Mouse (Mus musculus): ENCODE results near the gene Usp53.
"Not testable (repeated sequence)": the region's sequence is repeated elsewhere in the genome, so short reads cannot be mapped to it uniquely, and the experiment has no call there.

Usp53 gene

DNA sequence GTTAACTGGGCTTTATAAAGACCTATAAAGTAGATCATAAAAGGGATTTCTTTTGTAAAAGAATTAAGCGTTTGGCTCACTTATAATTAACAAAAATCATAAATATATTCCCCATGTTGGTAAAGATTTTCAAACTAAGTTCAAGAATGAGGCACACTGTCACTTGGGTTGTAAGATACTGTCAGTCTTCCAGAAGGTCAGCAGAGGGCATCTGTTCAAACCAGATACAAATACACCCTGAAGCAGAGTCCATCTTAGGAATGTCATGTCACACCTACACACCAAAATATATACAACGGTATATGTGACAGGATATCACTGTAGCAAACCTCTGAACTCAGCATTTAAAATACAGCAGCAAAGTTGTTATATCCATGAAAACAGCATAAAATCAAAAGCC lies 34.2 kb downstream of the Usp53 start:
- DNase-seq (ENCODE audit: low read depth, low spot score), result no peak

DNA sequence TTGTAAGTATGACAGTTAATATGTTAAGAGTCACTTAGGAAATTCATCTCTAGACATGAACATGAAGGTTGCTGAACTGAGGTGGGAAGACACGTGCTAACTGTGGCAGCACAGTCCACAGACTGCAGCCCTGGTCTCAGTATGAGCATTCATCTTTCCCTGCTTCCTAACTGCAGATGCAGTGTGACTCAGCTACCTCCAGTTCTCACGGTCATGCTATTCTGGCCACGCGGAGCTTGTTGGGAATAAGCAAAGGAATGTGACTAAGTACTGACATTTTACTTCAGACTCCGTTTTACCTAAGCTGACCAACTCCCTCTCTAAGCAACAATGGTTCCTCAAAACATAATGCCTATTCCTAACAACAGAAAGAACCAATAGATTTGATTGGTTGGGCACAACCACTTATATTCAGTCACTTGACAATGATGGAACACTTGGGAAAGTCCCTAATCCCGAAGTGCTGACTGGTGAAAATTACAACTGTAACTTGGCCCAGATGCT lies 40.9 kb downstream of the Usp53 start:
- peak; percentile 47 for DNase-seq (ENCODE audit: low read depth, low spot score)

DNA sequence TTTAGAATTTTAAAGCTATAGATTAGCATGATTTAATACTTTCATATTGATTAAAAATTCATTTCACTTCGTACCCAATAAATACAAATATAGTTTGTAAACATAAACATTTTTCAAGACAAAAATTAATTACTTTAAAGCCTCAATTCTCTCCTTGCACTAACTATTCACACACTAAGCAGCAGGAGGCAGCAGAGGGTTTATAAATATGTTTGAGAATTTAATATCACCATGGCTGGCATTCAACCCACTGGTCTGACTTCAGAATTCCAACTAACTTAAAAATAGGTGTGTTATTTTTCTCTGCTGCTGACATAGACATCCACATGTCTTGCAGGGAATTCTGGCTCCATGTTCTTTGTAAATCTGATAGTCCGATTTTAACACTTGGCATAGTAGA lies 45.1 kb downstream of the Usp53 start:
- peak; percentile 56 for DNase-seq (ENCODE audit: low read depth, low spot score)

DNA sequence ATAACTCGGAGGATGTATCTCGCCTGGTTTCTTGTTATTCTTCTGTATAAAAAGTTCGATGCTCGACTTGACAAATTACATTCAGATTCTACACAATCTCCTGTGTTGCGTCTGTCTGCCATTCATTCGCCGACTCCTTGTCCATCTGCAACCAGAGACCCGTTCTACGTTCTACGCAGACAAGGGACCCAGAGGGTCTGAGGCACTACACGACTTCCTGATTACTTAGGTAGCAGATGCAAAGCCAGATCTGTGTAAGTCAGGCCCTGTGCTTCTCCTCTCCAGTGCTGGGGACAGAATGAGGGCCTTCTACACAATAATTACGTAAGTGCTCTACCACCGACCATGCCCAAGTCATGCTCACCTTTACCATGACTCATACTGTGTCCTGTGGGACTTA lies 47.1 kb downstream of the Usp53 start:
- not testable (repeated sequence) for DNase-seq (ENCODE audit: low read depth, low spot score)

GRCm38 (mm10) chr3:122932466-122932865 lies 51.8 kb downstream of the Usp53 start:
- DNase-seq (ENCODE audit: low read depth, low spot score), result no peak

DNA sequence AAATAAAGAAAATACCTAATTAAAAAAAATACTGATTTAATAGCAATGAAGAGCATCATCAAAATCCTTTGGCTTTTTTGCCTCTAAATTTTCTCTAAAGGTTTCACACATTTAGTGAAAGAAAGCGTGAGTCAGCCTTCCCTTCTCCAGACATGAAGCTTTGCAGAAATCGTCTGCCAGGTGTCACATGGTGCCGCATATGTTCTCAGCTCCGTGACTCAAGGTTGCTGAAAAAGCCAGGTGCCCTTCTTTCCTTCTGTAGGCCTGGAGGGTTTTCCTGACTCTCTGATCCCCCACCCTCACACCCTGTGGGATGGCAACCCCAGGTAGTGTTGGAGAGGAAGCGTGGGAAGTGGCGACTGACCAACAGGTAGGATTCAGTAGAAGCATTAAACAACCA lies 54.6 kb downstream of the Usp53 start:
- peak; percentile 92 for DNase-seq (ENCODE audit: low read depth, low spot score)

- DNase-seq (ENCODE audit: low read depth, low spot score), result peak; percentile 98
Measured at GRCm38 (mm10) chr3:122924009-122924914, 60.0 kb downstream of the Usp53 start, which contains the start of gene 1810037I17Rik. Gene 1810037I17Rik (plus strand): TSS chr3:122924203.

- DNase-seq (ENCODE audit: low read depth, low spot score), result no peak
Measured at GRCm38 (mm10) chr3:122923147-122923546, 61.2 kb downstream of the Usp53 start.

- DNase-seq (ENCODE audit: low read depth, low spot score), result no peak
Measured at GRCm38 (mm10) chr3:122921676-122922527, 62.4 kb downstream of the Usp53 start.

- no peak for DNase-seq (ENCODE audit: low read depth, low spot score)
Measured at GRCm38 (mm10) chr3:122920572-122921435, 63.5 kb downstream of the Usp53 start.

GRCm38 (mm10) chr3:122919260-122919659 lies 65.0 kb downstream of the Usp53 start, which contains the start of gene Gm10959:
Gene Gm10959 (minus strand): TSS chr3:122919360.
- no peak for DNase-seq (ENCODE audit: low read depth, low spot score)

DNA sequence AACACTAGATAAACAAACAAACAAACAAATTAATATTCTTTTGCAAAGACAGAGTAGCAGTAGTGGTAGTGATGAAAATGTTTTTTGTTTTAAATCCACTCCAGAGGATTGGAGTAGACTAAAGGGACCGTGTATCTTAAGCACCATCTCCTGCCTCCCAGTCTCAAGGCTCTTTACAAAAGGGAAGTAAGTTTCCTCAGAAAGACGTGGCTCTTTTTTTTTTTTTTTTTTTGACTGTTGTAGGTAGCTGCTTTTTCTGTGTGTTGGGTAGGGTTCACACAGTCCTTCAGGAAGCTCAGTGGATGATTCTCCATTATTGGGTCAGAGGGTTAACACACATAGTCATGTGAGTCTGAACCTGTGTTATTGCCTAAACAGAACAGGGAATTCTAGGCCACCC lies 65.6 kb downstream of the Usp53 start:
- no peak for DNase-seq (ENCODE audit: low read depth, low spot score)

GRCm38 (mm10) chr3:122916191-122916680 lies 68.1 kb downstream of the Usp53 start:
- DNase-seq (ENCODE audit: low read depth, low spot score), result no peak

DNA sequence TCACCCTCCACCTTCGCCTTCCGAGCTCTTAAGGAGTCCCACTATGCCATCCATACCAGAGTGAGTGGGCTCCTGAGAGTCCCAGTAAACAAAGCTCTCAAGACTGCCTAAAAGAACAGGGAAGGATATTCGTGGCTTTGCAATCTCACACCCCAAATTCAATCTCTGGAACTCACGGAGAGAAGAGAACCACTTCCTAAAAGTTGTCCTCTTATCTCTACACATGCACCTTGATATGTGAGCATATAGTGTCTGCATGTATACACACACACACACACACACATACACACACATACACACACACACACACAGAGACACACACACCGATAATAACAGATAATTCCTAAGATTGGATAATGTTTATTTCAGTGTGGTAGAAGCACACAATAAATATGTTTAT lies 68.8 kb downstream of the Usp53 start:
- DNase-seq (ENCODE audit: low read depth, low spot score), result no peak

DNA sequence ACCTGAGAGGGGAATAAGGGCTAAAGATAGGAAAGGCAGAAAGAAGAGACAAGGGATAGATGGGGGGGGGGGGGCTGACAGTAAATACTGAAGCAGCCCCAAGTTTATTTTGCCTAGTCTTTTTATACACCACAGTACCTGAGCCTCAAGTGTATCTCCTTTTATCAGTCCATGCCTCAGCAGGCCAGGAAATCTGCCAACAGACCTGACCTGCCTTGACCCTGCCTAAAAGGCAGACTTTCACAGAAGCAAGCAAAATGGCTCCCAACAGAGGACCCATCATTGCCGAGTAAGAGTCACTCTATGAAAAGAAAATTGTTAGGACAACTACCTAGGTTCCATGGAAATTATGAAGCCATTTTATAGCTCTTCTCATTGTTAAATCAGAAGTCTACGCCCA lies 76.5 kb downstream of the Usp53 start:
- DNase-seq (ENCODE audit: low read depth, low spot score), result no peak

DNA sequence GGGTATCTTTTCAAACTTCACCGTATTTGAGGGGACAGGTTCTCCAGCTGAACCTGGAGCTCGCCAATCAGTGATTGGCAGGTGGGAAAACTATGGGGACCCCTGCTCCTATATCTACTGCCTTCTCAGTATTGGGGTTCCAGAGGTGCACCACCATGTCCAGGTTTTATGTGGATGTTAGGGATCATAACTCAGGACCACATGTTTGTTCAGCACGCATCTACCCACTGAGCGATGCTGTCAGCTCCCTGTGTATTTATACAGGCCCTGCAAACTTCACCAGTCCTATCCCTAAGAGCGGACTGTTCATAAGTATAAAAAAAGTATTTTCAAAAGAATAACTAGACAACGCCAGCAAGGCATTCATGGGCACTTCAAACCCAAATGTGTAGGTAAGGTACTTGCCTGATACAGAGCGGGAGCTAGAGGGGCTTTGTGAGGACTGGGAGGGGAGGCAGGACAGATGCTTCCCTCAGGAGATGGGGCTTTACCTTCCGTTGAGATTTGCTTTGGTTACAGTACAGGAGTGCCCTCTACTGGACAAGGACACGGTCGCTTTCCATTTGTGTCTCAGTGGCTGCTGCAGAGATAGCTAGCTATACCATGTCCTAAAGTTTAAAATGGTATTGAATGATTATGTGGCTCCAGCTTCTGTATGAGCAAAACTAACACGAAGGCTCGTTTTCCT lies 80.4 kb downstream of the Usp53 start:
- DNase-seq (ENCODE audit: low read depth, low spot score), result peak; percentile 77

GRCm38 (mm10) chr3:122898254-122898653 lies 86.1 kb downstream of the Usp53 start:
- no peak for DNase-seq (ENCODE audit: low read depth, low spot score)

DNA sequence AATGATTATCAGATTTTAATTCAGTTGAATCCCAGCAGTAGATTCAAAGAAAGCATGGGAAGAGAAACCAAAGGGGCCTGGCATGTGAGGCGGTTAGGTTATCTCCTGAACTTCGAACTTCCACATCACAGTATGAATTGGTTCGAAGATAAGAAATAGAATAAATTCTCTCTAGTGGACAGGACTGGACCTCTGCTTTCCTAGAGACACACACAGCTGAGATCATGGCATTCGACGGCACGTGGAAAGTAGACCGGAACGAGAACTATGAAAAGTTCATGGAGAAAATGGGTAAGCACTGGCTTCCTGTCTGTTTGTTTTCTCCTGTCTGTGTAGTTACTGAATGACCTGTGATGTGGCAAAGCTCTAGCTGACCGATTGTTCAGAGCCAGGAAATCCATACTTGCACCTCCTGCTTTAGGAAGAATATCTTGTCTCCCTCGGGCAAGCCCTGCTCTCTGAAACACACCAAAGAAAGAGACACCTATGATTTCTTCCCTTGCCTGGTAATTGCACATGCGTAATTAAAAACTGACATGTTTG lies 89.0 kb downstream of the Usp53 start:
- DNase-seq (ENCODE audit: low read depth, low spot score), result no peak

DNA sequence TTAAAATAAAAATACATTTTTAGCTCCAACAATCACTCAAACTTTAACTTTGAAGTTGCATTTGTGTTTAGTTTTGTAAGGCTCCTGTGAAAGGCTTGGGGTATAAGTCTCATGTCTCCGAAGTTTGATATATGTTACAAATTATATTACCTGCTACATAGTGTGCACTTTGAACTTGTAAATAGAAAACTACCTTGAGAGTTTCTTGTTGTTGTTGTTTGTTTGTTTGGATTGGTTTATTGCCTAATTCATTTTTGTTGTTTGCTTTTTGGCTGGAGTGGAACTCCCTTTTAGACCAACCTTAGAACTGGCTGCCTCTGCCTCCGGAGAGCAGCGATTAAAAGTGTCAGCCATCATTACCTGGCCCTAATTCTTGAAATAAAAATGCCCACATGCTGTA lies 89.5 kb downstream of the Usp53 start, which contains the start of gene Fabp2:
TSS of gene Fabp2 (plus strand) at position 301 of the 400 bp plus-strand sequence.
- no peak for DNase-seq (ENCODE audit: low read depth, low spot score)

GRCm38 (mm10) chr3:122888371-122888819 lies 95.9 kb downstream of the Usp53 start:
- no peak for DNase-seq (ENCODE audit: low read depth, low spot score)
